Mouse (Mus musculus): Measurements from ENCODE around the gene Dus4l. TPM values are rescaled to one million over a fixed set of nuclear protein-coding genes. Genes with fewer than 3 reads are reported as not detected.

Dus4l gene
- total and polyA plus RNA-seq, 3 experiments, result 16.1 to 32.8 (median 23.2) TPM

GRCm38 (mm10) chr12:31604894-31605293 is 49.7 kb downstream of the Dus4l start:
- Histone ChIP-seq H3K4me3 (replicated peaks in 1 of 3; ENCODE audit: low read depth in 2 of 3, low read length in 2 of 3, poor library complexity in 1 of 3) (no peak overlapping the region), H3K9ac (ENCODE audit: insufficient read depth, low read depth) (no peak overlapping the region), H3K79me2 (replicated peaks; ENCODE audit: control insufficient read depth, extremely low read depth, insufficient read depth, poor library complexity, severe bottlenecking) (no peaks in the 10 kb centered on the region), H3K36me3 (replicated peaks in 1 of 2; ENCODE audit: control insufficient read depth in 1 of 2, insufficient read depth in 1 of 2, low read length in 1 of 2) (peaks cover 15 to 68% of the 10 kb centered on the region in 2 experiments), H3K9me3 (replicated peaks; ENCODE audit: low read length) (no peaks in the 10 kb centered on the region), H3K27me3 (replicated peaks) (no peaks in the 10 kb centered on the region), H3K4me2 (ENCODE audit: insufficient read depth, low read depth, poor library complexity, severe bottlenecking) (no peak overlapping the region), H3K4me1 (ENCODE audit: control insufficient read depth in 1 of 2, insufficient read depth in 2 of 2) (no peaks in the 10 kb centered on the region; a peak in 1 of 4 replicates), H3K27ac (ENCODE audit: insufficient read depth, low read depth) (no peak overlapping the region)
- in situ Hi-C loops (cut with MboI; ENCODE audit: low pct_ligation_motif_present, low pct_unique_long_range_greater_than_20kb, low sequenced_read_pairs), result no loop called here
- DNase-seq (ENCODE audit: extremely low read depth), result no peak
- TF ChIP-seq E2F4 (IDR thresholded peaks at IDR 0.05; ENCODE audit: insufficient replicate concordance, low read depth, low read length) (no peak), UBTF (IDR thresholded peaks at IDR 0.05; ENCODE audit: low read depth, low read length) (no peak), IRF4 (IDR thresholded peaks at IDR 0.05; ENCODE audit: low read depth, low read length) (no peak)
- dilution Hi-C loops (cut with MboI; ENCODE audit: extremely low pct_ligation_motif_present, extremely low pct_unique_long_range_greater_than_20kb, low sequenced_read_pairs), result no loop called here

GRCm38 (mm10) chr12:31603586-31603985 is 51.0 kb downstream of the Dus4l start:
- Histone ChIP-seq H3K79me2 (replicated peaks; ENCODE audit: control insufficient read depth, extremely low read depth, insufficient read depth, poor library complexity, severe bottlenecking) (no peaks in the 10 kb centered on the region), H3K9me3 (replicated peaks; ENCODE audit: low read length) (no peaks in the 10 kb centered on the region), H3K9ac (ENCODE audit: insufficient read depth, low read depth) (no peak overlapping the region), H3K27me3 (replicated peaks) (no peaks in the 10 kb centered on the region), H3K4me2 (ENCODE audit: insufficient read depth, low read depth, poor library complexity, severe bottlenecking) (no peak overlapping the region), H3K27ac (ENCODE audit: insufficient read depth, low read depth) (no peak overlapping the region), H3K36me3 (replicated peaks in 1 of 2; ENCODE audit: control insufficient read depth in 1 of 2, insufficient read depth in 1 of 2, low read length in 1 of 2) (peaks cover 26 to 73% of the 10 kb centered on the region in 2 experiments), H3K4me1 (ENCODE audit: control insufficient read depth in 1 of 2, insufficient read depth in 2 of 2) (no peaks in the 10 kb centered on the region; a peak in 1 of 4 replicates), H3K4me3 (replicated peaks in 1 of 3; ENCODE audit: low read depth in 2 of 3, low read length in 2 of 3, poor library complexity in 1 of 3) (no peak overlapping the region)
- TF ChIP-seq GABPA (IDR thresholded peaks at IDR 0.05; ENCODE audit: insufficient replicate concordance, low read depth, low read length) (no peak), USF2 (conservative IDR thresholded peaks at IDR 0.05; ENCODE audit: low read depth, low read length) (no peak), CHD1 (IDR thresholded peaks at IDR 0.05; ENCODE audit: low read depth, low read length) (no peak), RCOR1 (conservative IDR thresholded peaks at IDR 0.05; ENCODE audit: low read depth, low read length) (no peak), ZC3H11A (IDR thresholded peaks at IDR 0.05; ENCODE audit: low read depth, low read length) (no peak), E2F4 (IDR thresholded peaks at IDR 0.05; ENCODE audit: insufficient replicate concordance, low read depth, low read length) (no peak), ELF1 (IDR thresholded peaks at IDR 0.05; ENCODE audit: low read depth, low read length) (no peak), RAD21 (IDR thresholded peaks at IDR 0.05; ENCODE audit: low read depth, low read length) (no peak), ZMIZ1 (IDR thresholded peaks at IDR 0.05; ENCODE audit: low read depth, low read length) (no peak)
- no peak for DNase-seq (ENCODE audit: extremely low read depth)
- dilution Hi-C loops (cut with MboI; ENCODE audit: extremely low pct_ligation_motif_present, extremely low pct_unique_long_range_greater_than_20kb, low sequenced_read_pairs) (no loop called here), in situ Hi-C loops (cut with MboI; ENCODE audit: low pct_ligation_motif_present, low pct_unique_long_range_greater_than_20kb, low sequenced_read_pairs) (no loop called here)

GRCm38 (mm10) chr12:31594296-31594695 is 60.3 kb downstream of the Dus4l start:
- Histone ChIP-seq H3K4me1 (ENCODE audit: control insufficient read depth in 1 of 2, insufficient read depth in 2 of 2) (peaks cover 0 to 8% of the 10 kb centered on the region in 2 experiments; a peak in 1 of 4 replicates), H3K9me3 (replicated peaks; ENCODE audit: low read length) (no peaks in the 10 kb centered on the region), H3K9ac (ENCODE audit: insufficient read depth, low read depth) (no peak overlapping the region), H3K4me3 (replicated peaks in 1 of 3; ENCODE audit: low read depth in 2 of 3, low read length in 2 of 3, poor library complexity in 1 of 3) (no peak overlapping the region), H3K79me2 (replicated peaks; ENCODE audit: control insufficient read depth, extremely low read depth, insufficient read depth, poor library complexity, severe bottlenecking) (no peaks in the 10 kb centered on the region), H3K27me3 (replicated peaks) (no peaks in the 10 kb centered on the region), H3K36me3 (replicated peaks in 1 of 2; ENCODE audit: control insufficient read depth in 1 of 2, insufficient read depth in 1 of 2, low read length in 1 of 2) (peaks cover 34 to 68% of the 10 kb centered on the region in 2 experiments), H3K4me2 (ENCODE audit: insufficient read depth, low read depth, poor library complexity, severe bottlenecking) (no peak overlapping the region), H3K27ac (ENCODE audit: insufficient read depth, low read depth) (no peak overlapping the region)
- no peak for DNase-seq (ENCODE audit: extremely low read depth)
- in situ Hi-C loops (cut with MboI; ENCODE audit: low pct_ligation_motif_present, low pct_unique_long_range_greater_than_20kb, low sequenced_read_pairs), result no loop called here
- dilution Hi-C loops (cut with MboI; ENCODE audit: extremely low pct_ligation_motif_present, extremely low pct_unique_long_range_greater_than_20kb, low sequenced_read_pairs), result no loop called here
- TF ChIP-seq RCOR1 (conservative IDR thresholded peaks at IDR 0.05; ENCODE audit: low read depth, low read length) (no peak), MEF2A (IDR thresholded peaks at IDR 0.05; ENCODE audit: borderline replicate concordance, low read depth, low read length) (no peak), BHLHE40 (IDR thresholded peaks at IDR 0.05; ENCODE audit: low read depth, low read length) (no peak), KAT2A (IDR thresholded peaks at IDR 0.05; ENCODE audit: insufficient replicate concordance, low read length) (no peak), ZC3H11A (IDR thresholded peaks at IDR 0.05; ENCODE audit: low read depth, low read length) (no peak), PAX5 (IDR thresholded peaks at IDR 0.05; ENCODE audit: low read length) (no peak), TCF12 (IDR thresholded peaks at IDR 0.05; ENCODE audit: low read depth, low read length) (no peak), USF2 (conservative IDR thresholded peaks at IDR 0.05; ENCODE audit: low read depth, low read length) (no peak), MAFK (IDR thresholded peaks at IDR 0.05; ENCODE audit: insufficient replicate concordance, low read length) (no peak), MAX (IDR thresholded peaks at IDR 0.05; ENCODE audit: low read length) (no peak), ELF1 (IDR thresholded peaks at IDR 0.05; ENCODE audit: low read depth, low read length) (no peak), ZKSCAN1 (IDR thresholded peaks at IDR 0.05; ENCODE audit: borderline replicate concordance, low read depth, low read length) (no peak)
